Mouse (Mus musculus): ENCODE results near the gene Smim24.

Smim24 gene

DNA sequence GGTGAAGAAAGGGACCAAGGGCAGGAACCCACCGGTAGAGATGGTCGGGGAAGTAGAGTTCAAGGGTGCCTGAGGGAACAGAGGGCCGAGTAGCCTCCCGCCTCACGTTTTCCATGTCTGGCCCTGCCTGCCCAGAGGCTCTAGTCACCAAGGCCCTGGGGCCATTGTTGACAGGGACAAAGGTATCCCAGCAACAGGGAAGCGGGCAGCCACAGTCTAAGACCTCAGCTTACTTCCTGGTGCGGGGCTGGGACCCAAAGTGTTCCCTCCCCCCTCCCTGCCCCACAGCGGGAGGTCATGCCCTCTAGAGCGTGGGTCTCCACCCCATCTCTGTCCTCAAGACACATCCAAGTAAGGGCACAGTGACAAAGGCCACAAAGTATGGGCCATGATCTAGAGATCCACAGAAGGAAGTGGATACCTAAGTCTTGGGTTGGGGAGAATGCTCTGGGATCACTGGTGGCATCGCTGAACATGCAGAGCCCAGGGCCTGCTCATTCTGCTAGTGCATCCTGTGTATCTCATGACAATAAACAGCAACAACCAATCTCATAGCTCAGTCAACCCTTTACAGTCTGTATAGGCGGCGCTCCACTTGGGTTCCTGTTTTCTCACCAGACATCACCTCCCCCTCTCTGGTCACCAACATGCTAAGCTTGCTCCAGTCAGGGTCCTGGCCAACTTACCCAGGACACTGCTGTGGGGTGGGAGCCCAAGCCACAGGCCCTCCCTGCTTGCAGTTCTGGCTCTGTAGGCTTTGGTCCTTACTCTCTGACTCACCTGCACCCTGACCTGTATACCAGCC is 27.0 kb upstream of the Smim24 start, which contains the start of gene 4930404N11Rik:
Gene 4930404N11Rik (minus strand): TSS at position 145 of the 805 bp plus-strand sequence.
- no peak for DNase-seq

DNA sequence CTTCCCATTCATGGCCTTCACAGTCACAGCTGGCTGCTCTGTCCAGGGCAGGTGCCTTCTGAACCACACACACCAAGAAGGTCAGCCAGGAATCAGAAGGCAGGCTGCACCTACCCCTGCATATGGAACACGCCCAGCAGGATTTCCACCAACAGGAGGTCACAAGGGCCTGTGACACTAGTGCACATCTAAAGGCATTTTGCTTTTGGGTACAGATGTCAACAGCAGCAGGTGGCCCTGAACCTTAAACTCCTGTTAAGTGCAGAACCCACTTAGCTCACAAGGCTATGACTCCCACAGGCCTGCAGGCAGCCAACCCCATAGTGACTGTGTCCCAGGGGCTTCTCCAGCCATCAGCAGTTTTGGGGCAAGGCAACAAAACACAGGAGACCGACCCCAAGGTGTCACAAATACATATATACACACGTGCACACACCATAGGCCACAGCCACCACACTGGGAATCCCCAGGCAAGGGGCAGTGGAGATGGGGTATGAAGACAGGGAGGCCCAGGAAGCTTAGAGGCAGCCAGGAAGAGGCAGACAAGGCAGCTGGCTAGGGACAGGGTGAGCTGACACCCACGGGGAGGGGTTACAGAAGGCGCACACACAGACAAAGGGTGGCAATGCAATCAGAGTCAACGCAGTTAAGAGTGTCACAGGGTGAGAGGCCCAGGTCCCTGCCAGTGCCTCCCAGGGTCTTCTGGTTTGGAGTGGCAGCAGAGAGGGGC is 26.2 kb upstream of the Smim24 start:
- DNase-seq: no peak

DNA sequence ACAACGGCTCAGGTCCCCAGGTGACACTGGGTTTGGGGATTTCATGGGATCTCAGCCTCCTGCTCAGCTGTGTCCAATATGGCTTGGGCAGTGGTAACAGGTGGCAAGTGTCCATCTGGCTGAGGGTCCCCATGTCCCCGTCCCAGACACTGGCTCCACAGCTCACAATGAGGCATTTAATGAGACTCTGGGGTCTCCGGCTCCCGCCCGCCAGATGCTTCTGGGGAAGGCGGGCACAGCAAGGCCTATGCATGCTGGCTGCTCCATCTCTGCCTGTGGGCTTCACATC is 25.7 kb upstream of the Smim24 start:
- DNase-seq: no peak

- no peak for DNase-seq
These were observed 17.5 kb upstream of the Smim24 start for GRCm38 (mm10) chr10:81375322-81375721.

DNA sequence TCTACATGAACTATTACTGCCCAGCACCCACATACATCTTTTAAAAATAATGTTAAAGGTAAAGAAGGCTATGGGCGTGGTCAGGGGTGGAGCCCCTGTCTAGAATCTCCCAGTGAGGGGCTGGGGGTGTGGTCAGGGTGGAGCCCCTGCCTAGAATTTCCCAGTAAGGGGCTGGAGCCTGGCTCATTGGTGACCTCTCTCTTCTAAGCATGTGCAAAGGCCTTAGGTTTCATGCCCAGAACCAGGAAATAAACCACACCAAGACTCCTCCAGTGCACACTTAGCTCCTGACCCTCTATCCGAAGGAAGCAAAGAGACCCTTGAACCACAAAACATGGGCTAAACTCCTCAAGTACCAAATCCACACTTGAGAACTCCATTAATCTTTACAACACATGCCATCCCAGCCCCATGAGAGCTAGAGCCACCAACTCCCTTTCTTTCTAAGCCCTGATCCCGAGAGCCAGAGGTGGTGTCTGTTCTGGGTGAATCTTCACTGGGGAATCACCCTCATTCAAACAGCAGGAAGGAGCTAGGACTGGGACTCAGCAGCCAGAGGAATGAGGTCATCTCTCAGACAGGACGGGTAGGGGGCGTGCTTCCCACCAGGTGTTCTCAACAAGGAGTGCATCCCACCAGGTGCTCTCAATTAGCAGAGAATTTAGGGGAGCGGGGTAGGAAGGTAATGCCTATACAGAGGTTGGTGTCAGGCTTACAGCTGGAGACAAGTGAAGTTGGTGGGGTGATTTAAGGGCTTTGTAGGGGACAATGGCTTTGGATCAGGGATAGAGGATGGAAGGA is 16.1 kb upstream of the Smim24 start:
- DNase-seq: no peak

GRCm38 (mm10) chr10:81377362-81377664 is 15.5 kb upstream of the Smim24 start:
- DNase-seq: no peak

- DNase-seq: no peak
These were observed 14.9 kb upstream of the Smim24 start, which contains the start of gene Fzr1 for GRCm38 (mm10) chr10:81377793-81378552. Gene Fzr1, minus strand, starts transcription at chr10:81378516.

DNA sequence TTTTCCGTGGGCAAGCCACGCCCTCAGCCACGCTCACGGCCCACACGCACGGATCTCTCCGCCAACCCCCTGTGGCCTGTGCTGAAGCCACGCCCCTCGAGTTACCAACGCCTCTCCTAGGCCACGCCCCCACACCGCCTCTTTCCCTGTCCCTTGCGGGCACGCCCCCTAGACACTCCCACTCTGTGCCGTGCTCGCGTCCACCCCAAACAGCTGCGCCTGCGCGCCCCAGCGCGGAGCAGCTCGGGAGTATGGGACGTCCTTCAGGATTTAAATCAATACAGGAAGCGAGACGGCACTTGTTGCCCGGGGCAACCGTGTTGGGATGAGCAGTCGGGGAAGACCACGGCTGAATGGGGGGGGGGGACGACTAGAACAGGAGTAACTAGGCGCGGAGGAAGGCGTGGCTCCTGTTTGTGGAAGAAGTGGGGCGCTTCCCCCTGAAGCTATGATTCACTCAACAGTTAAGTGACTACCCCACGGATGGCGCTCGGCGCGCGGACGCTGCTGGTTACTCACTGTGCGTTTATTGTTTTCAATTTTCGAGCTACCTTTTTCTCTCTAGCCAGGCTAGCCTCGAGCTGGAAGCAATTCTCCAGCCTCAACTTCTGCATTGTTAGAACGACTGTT is 14.2 kb upstream of the Smim24 start:
- peak; percentile 100 for DNase-seq

DNA sequence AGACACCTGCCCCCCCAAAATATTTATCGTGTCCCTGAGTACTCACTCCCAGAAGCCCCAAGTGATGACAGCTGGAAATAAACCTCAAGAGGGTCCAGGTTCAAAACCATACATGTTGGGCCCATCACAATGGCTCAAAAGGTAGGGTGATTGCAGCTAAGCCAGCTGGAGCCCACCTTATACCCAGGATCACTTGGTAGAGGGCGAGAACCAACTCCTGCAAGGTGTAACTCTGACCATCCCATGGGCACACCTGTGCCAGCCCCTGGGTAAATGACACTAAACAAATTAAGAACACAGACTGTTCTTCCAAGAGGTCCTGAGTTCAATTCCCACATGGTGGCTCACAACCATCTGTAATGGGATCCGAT is 13.7 kb upstream of the Smim24 start:
- no peak for DNase-seq

DNA sequence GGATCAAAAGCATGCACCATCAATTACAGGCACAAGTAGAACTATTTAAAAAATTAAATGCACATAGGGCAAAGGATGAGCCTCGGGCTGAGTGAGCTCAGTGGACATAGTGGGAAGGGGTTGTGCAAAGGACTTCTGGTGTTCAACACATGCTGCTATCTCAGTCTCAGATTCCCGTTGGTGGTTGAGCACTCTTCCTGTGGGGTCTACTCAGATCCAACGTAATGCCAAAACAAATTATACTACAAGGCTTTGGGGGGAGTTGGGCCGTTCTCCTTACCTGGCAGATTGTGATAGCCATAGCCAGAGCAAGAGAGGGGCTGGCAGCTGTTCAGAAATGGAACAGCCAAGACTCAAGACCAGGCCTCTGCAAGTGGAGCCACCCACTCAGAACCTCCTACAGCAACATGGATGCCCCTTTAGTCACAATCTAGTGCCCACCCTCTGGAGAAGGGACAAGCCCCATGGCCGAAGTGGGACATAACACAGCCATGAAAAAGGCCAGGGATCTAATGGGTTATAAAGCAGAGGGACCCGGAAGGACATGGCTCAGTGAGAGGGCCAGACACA is 13.0 kb upstream of the Smim24 start:
- DNase-seq: no peak

- DNase-seq: no peak
These were observed 10.8 kb upstream of the Smim24 start for GRCm38 (mm10) chr10:81382039-81382438.

DNA sequence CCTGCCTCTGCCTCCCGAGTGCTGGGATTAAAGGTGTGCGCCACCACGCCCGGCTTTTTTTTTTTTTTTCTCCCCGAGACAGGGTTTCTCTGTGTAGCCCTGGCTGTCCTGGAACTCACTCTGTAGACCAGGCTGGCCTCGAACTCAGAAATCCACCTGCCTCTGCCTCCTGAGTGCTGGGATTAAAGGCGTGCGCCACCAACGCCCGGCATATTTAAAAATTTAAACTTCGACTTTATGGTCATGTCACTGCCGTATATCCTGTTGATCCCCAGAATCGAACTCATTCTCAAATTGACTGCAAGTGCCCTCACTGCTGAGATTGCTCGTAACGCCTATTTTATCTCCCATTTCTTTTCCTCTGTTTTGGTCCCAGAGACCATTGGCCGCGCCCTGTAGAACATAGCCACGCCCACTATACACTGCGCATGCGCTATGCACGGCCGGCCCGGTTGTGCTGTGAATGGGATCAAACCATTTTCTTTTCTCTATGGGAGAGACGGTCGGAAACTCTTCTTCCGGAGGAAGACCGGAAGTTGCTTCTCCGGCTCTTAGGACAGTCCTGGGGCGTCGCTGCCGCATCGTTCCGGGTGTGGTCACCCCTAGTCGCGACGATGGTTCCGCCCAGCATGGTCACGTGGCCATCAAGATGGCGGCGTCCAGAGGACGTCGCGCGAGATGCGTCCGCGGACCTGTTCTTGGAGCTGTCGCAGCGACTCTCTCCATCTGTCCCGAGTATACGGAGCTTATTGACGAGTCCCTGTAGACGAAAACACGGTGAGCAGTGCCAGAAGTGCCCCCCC is 8.8 kb upstream of the Smim24 start, which contains the start of the genes Dohh and Gm48551:
Gene Dohh (plus strand): TSS at position 627 of the 803 bp plus-strand sequence.
Gene Gm48551 (plus strand): TSS at position 665 of the 803 bp plus-strand sequence.
- DNase-seq: peak; percentile 99

DNA sequence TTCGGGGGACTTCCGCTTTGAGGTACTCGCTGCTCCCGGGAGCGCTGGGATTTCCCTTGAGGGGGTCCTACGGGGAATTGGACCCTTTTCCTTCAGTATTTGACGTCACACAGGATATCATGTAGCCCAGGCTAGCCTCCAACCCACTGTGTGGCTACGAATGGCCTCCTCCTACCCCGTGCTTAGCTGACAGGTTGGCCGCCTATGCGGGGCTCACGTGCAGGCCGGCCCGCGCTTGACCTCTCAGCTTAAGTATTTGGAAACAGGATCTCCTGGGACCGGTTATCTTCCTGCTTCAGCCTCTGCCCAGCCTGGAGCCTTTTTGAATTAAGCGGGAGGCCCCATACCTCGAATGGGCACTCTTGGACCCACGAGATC is 8.3 kb upstream of the Smim24 start:
- no peak for DNase-seq

DNA sequence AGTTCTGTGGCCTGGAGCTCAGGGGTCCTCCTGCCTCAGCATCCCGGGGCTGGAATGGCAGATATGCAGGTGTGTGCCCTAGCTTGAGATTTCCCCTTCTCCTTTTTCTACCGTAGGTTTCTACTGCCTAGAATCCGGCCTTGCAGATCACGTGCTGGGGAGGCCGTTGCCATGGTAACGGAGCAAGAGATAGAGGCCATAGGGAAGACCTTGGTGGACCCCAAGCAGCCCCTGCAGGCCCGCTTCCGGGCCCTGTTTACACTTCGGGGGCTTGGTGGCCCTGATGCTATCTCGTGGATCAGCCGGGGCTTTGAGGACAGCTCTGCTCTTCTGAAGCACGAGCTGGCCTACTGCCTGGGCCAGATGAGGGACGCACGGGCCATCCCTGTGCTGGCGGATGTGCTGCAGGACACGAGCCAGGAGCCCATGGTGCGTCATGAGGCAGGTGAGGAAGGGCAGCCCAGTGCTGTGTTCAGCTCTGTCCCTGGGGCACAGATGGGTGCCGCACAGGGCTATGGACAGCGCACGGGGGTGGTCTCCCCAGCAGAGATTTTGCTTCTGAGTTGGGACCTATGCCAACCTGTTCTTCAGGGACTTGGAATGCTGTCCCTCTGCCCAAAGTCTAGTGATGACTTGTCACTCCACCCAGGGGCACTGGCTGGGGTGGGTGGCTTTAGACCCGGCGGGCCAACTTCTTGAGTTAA is 7.1 kb upstream of the Smim24 start:
- DNase-seq: no peak

GRCm38 (mm10) chr10:81387716-81388115 is 5.1 kb upstream of the Smim24 start:
- no peak for DNase-seq

DNA sequence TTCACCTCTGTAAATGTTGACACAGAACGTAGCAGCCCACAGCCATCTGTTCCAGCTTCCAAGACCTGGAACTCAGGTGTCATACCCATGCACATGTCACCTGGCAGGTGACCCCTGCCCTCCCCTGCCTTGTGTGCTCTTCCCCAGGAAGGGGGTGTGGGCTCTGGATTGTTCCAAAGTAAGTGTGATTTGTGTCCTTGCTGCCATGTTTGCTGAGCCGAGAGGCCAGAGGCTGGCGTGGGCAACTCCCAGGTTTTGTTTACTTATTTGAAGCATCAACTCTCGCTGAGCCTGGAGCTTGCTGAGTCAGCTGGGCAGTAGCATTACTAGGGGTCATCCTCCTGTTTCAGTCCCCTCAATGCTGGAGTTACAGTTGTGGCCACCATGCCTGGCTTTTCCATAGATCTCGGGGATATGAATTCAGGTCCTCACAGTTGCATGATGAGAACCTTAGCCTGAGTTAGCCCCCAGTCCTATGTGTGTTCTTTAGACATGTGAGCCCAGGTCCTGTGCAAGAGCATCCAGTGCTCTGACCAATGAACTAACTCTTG is 4.3 kb upstream of the Smim24 start, which contains the start of gene Gm48552:
Gene Gm48552 (plus strand): TSS at position 501 of the 551 bp plus-strand sequence.
- no peak for DNase-seq

DNA sequence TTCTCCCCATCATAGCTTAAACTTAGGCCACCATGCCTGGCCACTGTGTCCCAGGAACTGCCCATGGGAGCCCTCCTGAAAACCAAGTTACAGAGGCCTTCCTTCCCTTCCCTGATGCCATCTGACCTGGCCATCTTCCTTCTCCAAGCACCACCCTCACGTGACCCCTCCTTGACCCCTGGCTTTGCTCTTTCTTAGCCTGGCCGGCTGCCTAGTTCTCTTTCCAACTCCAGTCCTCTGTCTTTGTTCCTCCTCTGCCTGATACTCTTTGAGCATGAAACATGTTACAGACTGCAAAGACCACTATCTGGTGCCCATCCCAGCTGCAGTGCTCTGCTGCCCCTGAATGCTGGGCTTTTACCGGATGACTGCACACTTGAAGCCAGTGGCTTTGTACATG is 3.5 kb upstream of the Smim24 start:
- peak; percentile 69 to 75 for DNase-seq

DNA sequence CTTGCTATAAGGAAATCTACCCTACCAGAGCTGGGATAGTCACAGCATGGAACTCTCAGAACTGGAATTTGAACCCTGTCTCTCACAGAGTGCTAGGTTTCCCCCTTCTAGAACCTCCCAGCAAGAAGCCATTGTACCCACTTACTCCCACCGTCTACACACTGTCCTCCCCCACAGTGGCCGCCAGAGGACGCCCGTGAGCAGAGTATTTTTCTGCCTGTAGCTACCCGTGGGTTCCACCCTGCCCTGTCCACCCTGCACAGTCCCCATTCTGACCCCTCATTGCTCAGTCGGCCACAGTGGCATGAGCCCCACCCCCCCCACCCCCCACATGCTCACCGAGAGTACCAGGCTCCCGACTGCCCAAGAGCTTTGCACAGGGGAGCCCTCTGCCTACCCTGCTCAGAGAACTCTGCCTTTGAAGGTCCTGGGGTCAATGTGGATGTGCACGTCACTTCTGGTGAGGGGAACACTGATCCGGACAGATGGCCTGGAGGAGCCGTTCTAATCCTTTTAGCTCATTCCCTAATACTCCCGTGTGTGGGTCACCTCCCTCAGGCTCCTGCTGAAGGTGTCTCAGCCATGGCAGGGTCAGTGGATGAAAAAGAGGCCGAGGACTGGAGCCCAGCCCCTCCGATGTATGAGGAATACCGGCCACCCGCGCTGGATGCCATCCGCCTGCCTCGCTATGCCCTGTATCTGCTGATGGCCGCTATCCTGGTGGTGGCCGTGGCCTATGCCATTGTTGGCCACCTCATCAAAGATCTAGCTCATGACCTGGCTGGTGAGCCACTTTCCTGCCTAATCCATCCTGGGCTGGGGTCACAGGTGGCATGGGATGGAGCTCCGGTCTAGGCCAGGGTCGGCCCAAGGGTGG is 2.8 kb upstream of the Smim24 start:
- DNase-seq: peak in 1 of 2 experiments; percentile 78

DNA sequence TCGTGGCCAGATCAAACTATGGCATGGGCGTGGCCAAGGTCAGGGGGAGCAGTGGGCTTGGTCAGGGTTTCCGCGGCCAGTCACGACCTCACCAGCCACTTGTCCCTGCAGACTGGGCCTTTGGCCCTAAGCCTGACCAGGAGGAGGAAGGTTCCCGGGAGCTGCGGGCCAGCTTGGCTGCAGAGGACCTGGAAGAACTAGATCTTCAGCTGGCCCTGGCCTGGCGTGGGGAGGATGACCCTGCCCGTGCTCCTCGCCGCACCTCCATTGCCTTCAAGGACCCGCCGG is 2.2 kb upstream of the Smim24 start:
- DNase-seq: no peak

All from kidney, adult 8-10 months (tissue).